Mouse (Mus musculus) ES-Bruce4 (cell line): ENCODE measurements around the gene Dnah8.

Experiments used
- CTCF ChIP-seq: IDR thresholded peaks from one replicate; pipeline ENCODE4 v1.8.1; 2011; ENCODE audit warnings: low read depth, low read length
- EP300 ChIP-seq: IDR thresholded peaks from 2 replicates; pipeline ENCODE4 v1.6.1; 2011; ENCODE audit warnings: low read depth, low read length; ENCODE audit not compliant: insufficient read depth
- POLR2A ChIP-seq: IDR thresholded peaks from one replicate; pipeline ENCODE4 v1.8.1; 2011; ENCODE audit warnings: low read length; ENCODE audit not compliant: insufficient read depth

DNA sequence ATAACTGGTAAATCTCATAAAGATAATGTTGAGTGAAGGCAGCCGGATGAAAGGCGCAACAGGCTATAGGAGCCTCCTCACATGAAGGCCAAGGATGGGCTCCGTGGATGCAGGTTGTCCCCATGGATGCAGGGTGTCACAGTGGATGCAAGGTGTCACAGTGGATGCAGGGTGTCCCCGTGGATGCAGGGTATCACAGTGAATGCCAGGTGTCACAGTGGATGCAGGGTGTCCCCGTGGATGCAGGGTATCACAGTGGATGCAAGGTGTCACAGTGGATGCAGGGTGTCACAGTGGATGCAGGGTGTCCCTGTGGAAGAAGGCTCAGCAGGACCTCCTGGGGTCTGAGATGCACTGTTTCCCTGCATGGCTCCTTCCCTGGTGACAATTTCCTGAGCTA is 233.2 kb downstream of the Dnah8 start:
- TF ChIP-seq CTCF (no peak), POLR2A (no peak), EP300 (no peak)
